Comparison of ENCODE assay signal across 22 mouse cellular contexts in genomic region chr14:21582301-21582700, GRCm38 (mm10).
DNase-seq lines count a peak whose midpoint lies in the region; ATAC-seq and TF ChIP-seq lines count a peak whose summit lies in the region.
"Had no signal": no experiment of that assay in that cellular context is flagged by ENCODE, and none has a peak within 500 bp of the region (broad histone marks: within the 10 kb centered on the region; RNA-seq: fewer than 3 reads in every experiment).

No protein-coding gene starts in this region.

- no peak for TF ChIP-seq EP300 in heart, postnatal 0 days (IDR thresholded peaks at IDR 0.05; ENCODE audit: low read depth)

- no peak overlapping the region for H3K4me2 ChIP-seq in forebrain, postnatal 0 days (ENCODE audit: low read depth)
- H3K4me2 ChIP-seq in forebrain, embryonic 16.5 days (ENCODE audit: low read length): no peak overlapping the region
- H3K4me2 ChIP-seq in heart, postnatal 0 days (ENCODE audit: low read depth, low read length): no peak overlapping the region
- no peak overlapping the region for H3K4me2 ChIP-seq in heart, embryonic 11.5 days
- H3K4me2 ChIP-seq: forebrain, embryonic 13.5 days; hindbrain, embryonic 14.5 days had no signal

- 90% methylated on average over 3 of the region's 3 CpGs for WGBS in forebrain, postnatal 0 days
- 91% methylated on average over 3 of the region's 3 CpGs for WGBS in forebrain, embryonic 16.5 days
- 91% methylated on average over 3 of the region's 3 CpGs for WGBS in heart, postnatal 0 days
- 85% methylated on average over 3 of the region's 3 CpGs for WGBS in heart, embryonic 11.5 days (ENCODE audit: insufficient replicate concordance)

- H3K4me3 ChIP-seq in forebrain, postnatal 0 days (ENCODE audit: low read depth, low read length): no peak overlapping the region
- no peak overlapping the region for H3K4me3 ChIP-seq in forebrain, embryonic 16.5 days (replicated peaks; ENCODE audit: low read length)
- H3K4me3 ChIP-seq in heart, postnatal 0 days (ENCODE audit: low read depth, low read length): no peak overlapping the region
- no peak overlapping the region for H3K4me3 ChIP-seq in heart, embryonic 11.5 days (ENCODE audit: low read depth, low read length)
- H3K4me3 ChIP-seq: forebrain, embryonic 10.5 days; forebrain, embryonic 13.5 days had no signal

- peak overlapping the region; percentile 30; the same call in 1 of the 2 replicates for H3K27ac ChIP-seq in forebrain, postnatal 0 days (ENCODE audit: low read depth, low read length)
- H3K27ac ChIP-seq in forebrain, embryonic 16.5 days (ENCODE audit: low read length): no peak overlapping the region
- peak overlapping the region; percentile 75 for H3K27ac ChIP-seq in heart, postnatal 0 days (ENCODE audit: low read depth)
- H3K27ac ChIP-seq in heart, embryonic 11.5 days (ENCODE audit: low read depth, low read length): no peak overlapping the region
- H3K27ac ChIP-seq: forebrain, embryonic 10.5 days; hindbrain, embryonic 14.5 days; hindbrain, postnatal 0 days had no signal

- TF ChIP-seq CTCF in forebrain, postnatal 0 days (IDR thresholded peaks at IDR 0.05; ENCODE audit: low read depth): no peak
- no peak for TF ChIP-seq CTCF in heart, postnatal 0 days (IDR thresholded peaks at IDR 0.05; ENCODE audit: low read depth)

- no peak for DNase-seq in forebrain, postnatal 0 days
- no peak for DNase-seq in heart, postnatal 0 days (ENCODE audit: low spot score)
- DNase-seq in A20 (ENCODE audit: low read depth, low spot score): peak; percentile 72
- DNase-seq in adrenal gland, postnatal 10 days: no peak
- no peak for DNase-seq in yolk sac, embryonic 10.5 days (ENCODE audit: low spot score)
- DNase-seq: adrenal gland, adult 8-10 months; adrenal gland, postnatal 36 days; cerebellum, adult 18-20 months; cerebellum, adult 9-10 months; cerebellum, postnatal 14 days; gastrocnemius, postnatal 36 days had no signal

- peaks cover 19% of the 10 kb centered on the region for H3K4me1 ChIP-seq in forebrain, postnatal 0 days (ENCODE audit: insufficient read depth)
- H3K4me1 ChIP-seq in forebrain, embryonic 16.5 days (replicated peaks; ENCODE audit: control insufficient read depth, insufficient read depth, low read length): peaks cover 36% of the 10 kb centered on the region
- peaks cover 77% of the 10 kb centered on the region for H3K4me1 ChIP-seq in heart, postnatal 0 days (ENCODE audit: control insufficient read depth, insufficient read depth)
- H3K4me1 ChIP-seq in heart, embryonic 11.5 days (ENCODE audit: control insufficient read depth, insufficient read depth, low read length): peaks cover 31% of the 10 kb centered on the region

- H3K36me3 ChIP-seq in forebrain, postnatal 0 days (ENCODE audit: insufficient read depth): no peaks in the 10 kb centered on the region
- no peaks in the 10 kb centered on the region for H3K36me3 ChIP-seq in forebrain, embryonic 16.5 days (ENCODE audit: control insufficient read depth, insufficient read depth)
- H3K36me3 ChIP-seq in heart, postnatal 0 days (replicated peaks; ENCODE audit: control insufficient read depth, insufficient read depth, low read length): no peaks in the 10 kb centered on the region
- H3K36me3 ChIP-seq in heart, embryonic 11.5 days (ENCODE audit: control insufficient read depth, insufficient read depth, low read length): no peaks in the 10 kb centered on the region
- H3K36me3 ChIP-seq: forebrain, embryonic 10.5 days had no signal

- H3K9ac ChIP-seq in forebrain, postnatal 0 days: no peak overlapping the region
- H3K9ac ChIP-seq in forebrain, embryonic 16.5 days (replicated peaks; ENCODE audit: low read depth, low read length): no peak overlapping the region
- H3K9ac ChIP-seq in heart, postnatal 0 days (replicated peaks; ENCODE audit: low read depth, low read length): no peak overlapping the region
- no peak overlapping the region for H3K9ac ChIP-seq in heart, embryonic 11.5 days (ENCODE audit: low read depth, low read length)
- H3K9ac ChIP-seq: forebrain, embryonic 13.5 days; hindbrain, embryonic 14.5 days had no signal

- no peak for ATAC-seq in forebrain, postnatal 0 days
- no peak for ATAC-seq in forebrain, embryonic 16.5 days
- ATAC-seq in heart, postnatal 0 days (ENCODE audit: insufficient read depth, low read depth): no peak
- ATAC-seq in heart, embryonic 11.5 days (replicated peaks; ENCODE audit: insufficient number of reproducible peaks, low FRiP score, low TSS enrichment): no peak
- peak; percentile 82 for ATAC-seq in neutrophil, adult 5-6 weeks (ENCODE audit: extremely low read depth, insufficient number of reproducible peaks, low FRiP score, poor library complexity, severe bottlenecking)
- ATAC-seq: activated CD4-positive, CD25-positive, alpha-beta regulatory T cell, adult 4 months; CD4-positive, CD25-positive, alpha-beta regulatory T cell, adult 4 months; forebrain, embryonic 13.5 days; inflammation-experienced regulatory T-cells, adult 6 months; intestine, embryonic 16.5 days had no signal

- H3K27me3 ChIP-seq in forebrain, postnatal 0 days (ENCODE audit: insufficient read depth, low read length): no peaks in the 10 kb centered on the region
- H3K27me3 ChIP-seq in forebrain, embryonic 16.5 days (replicated peaks; ENCODE audit: control insufficient read depth, insufficient read depth, low read length): no peaks in the 10 kb centered on the region
- H3K27me3 ChIP-seq in heart, postnatal 0 days (ENCODE audit: control insufficient read depth, insufficient read depth, low read length): no peaks in the 10 kb centered on the region
- H3K27me3 ChIP-seq in heart, embryonic 11.5 days (ENCODE audit: control insufficient read depth, insufficient read depth, low read length): no peaks in the 10 kb centered on the region
- H3K27me3 ChIP-seq: forebrain, embryonic 13.5 days had no signal

- H3K9me3 ChIP-seq in forebrain, postnatal 0 days (ENCODE audit: low read length): no peaks in the 10 kb centered on the region
- no peaks in the 10 kb centered on the region for H3K9me3 ChIP-seq in forebrain, embryonic 16.5 days (ENCODE audit: control insufficient read depth, low read length)
- H3K9me3 ChIP-seq in heart, postnatal 0 days (replicated peaks; ENCODE audit: control insufficient read depth, low read length): no peaks in the 10 kb centered on the region
- H3K9me3 ChIP-seq in heart, embryonic 11.5 days (replicated peaks; ENCODE audit: control insufficient read depth, low read length): no peaks in the 10 kb centered on the region
- H3K9me3 ChIP-seq: forebrain, embryonic 10.5 days; forebrain, embryonic 13.5 days had no signal

Comparison
In these comparisons a context has a peak if more than half of its experiments do, and no peak if none do; other contexts are left out.
1. H3K27ac ChIP-seq: peak in forebrain, postnatal 0 days (single experiment) and heart, postnatal 0 days (single experiment); none in forebrain, embryonic 16.5 days (single experiment) and heart, embryonic 11.5 days (single experiment).